Mouse (Mus musculus) small intestine, adult 2 months (tissue): ENCODE data around the gene Rab31.

Source experiments
- CTCF ChIP-seq: fragments of 200-500 bp; IDR thresholded peaks from 2 replicates; pipeline ENCODE4 v1.5.1; 2012; ENCODE audit warnings: low read depth, mild to moderate bottlenecking, control low read depth, inconsistent platforms, low read length, moderate library complexity, mixed read lengths; ENCODE audit not compliant: insufficient replicate concordance, insufficient read length; ENCODE audit errors: extremely low read depth
- POLR2A ChIP-seq: fragments of 200-500 bp; IDR thresholded peaks from 2 replicates; pipeline ENCODE4 v1.6.1; 2012; ENCODE audit warnings: low read depth, mild to moderate bottlenecking, control low read depth, inconsistent platforms, low read length, moderate library complexity

GRCm38 (mm10) chr17:65655608-65656007 lies 116.9 kb downstream of the Rab31 start:
- TF ChIP-seq POLR2A (no peak), CTCF (no peak)
